Mouse (Mus musculus) erythroblast, adult 5-6 weeks (primary cell): ENCODE data around the gene Snupn. TPM values are rescaled to one million over a fixed set of nuclear protein-coding genes. Genes with fewer than 3 reads are reported as not detected.
"Not testable (repeated sequence)": the region's sequence is repeated elsewhere in the genome, so short reads cannot be mapped to it uniquely, and the experiment has no call there.

Source experiments
- ATAC-seq: replicated peaks from 2 replicates; pipeline ENCODE4 v1.8.0; 2016; ENCODE audit warnings: moderate number of reproducible peaks, mild to moderate bottlenecking, moderate TSS enrichment, inconsistent platforms; ENCODE audit not compliant: poor library complexity, low FRiP score, severe bottlenecking
- total RNA-seq, 2 experiments: library from RNA; stranded (forward) in 1 of 2; stranded (reverse) in 1 of 2; fragments of 150-400 nt in 1 of 2; fragments of 200-764, 138-1000 nt in 1 of 2; gene quantifications; 2 replicates each; pipeline versions ENCODE4 v1.2.3 to v1.2.4; 2015 to 2017; ENCODE audit warnings: low replicate concordance in 2 of 2

Gene Snupn
- total RNA-seq, 2 experiments from 2014 or later = 1.6 to 4.0 TPM

DNA sequence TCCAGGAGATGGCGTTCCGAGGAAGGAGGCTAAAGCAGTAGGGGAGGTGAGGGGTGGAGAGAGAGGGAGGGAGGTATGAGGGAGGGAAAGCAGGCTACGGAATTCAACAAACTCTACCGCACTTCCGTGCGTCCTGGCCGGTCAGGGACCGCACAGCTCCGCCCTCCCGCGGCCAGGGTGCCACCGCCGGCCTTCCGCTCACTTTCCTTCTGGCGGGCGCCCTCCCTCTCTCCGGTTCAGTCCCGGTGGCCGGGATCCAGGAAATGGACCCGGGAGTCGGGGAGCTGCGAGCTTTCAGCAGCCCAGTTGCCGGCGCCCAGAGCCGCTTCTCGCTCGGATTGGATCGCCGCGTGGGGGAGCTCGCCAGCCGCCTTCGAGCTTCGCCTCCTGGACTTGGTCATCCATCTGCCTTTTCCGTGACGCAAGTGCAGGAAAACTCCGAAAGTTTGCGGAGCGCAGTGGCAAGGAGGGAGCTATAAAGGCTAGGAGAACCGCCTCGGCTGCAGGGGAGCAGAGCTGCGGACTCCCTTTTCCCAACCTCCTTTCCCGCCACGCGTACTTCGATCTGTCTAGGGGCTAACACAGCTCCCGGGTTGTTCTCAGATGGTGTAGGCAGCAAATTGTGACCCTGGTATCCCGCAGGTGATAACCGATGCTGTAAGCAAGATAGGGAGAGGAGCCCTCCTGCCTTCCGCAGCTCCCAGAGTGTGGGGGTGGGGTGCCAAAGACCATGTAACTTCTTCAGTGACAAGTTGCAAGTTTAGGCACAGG is 22.5 kb upstream of the Snupn start, which contains the start of gene Snx33:
Gene Snx33, minus strand, starts transcription at position 331 of the 771 bp plus-strand sequence.
- peak; percentile 81 for ATAC-seq

DNA sequence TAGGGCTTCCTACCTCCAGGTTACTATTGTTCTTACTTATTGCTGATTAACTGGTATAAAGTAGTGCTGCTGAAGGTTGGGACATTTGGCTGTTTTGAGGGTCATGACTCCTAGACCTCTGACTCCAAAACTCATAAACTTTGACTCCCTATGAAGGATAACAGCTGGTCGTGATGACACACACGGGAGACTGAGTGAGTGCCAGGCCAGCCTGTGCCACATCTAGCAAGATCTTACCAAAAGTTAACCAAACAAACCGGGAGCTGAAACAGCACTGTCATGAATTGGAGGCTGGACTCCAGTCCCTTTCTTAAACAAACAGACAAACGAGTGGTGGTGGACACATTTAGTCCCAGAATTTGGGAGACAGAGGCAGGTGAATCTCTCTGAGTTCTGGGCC is 21.2 kb upstream of the Snupn start:
- ATAC-seq = no peak

- ATAC-seq = no peak
Measured at GRCm38 (mm10) chr9:56930556-56930955, 20.1 kb upstream of the Snupn start.

DNA sequence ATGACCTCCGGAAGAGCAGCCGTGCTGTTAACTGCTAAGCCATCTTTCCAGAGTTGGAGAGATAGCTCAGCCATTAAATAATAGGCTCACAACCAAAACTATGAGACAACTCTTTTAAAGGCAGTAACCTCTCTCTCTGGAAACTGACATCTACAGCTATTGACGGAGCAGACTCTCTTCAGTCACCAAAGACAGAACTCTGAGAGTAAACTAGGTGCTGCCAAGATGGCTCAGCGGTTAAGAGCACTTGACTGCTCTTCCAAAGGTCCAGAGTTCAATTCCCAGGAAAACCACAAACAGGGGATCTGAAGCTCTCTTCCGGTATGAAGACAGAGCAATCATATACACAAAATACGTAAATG is 13.8 kb upstream of the Snupn start:
- no peak for ATAC-seq

- ATAC-seq = peak; percentile 96
Measured at GRCm38 (mm10) chr9:56937223-56938160, 13.2 kb upstream of the Snupn start, which contains the start of gene Imp3. TSS of gene Imp3 (plus strand) at chr9:56937475.

DNA sequence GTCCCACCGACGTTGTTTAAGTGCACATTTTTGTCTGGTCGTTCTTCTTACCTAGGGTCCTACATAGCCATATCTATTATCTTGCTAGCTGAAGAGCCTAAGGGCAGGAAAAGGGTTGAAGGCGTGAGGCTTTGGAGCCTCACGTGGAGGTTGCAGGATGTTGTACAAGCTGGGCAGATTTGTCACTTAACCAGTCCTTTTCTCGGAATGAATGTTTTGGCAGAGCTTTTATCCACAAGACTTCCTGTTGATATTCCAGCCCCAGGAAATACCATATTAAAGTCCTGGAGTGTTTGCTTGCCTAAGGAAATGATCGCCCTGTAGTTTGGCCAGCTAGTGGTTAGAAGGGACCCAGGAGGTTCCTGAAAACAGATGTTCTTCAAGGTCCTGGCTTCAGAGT is 12.3 kb upstream of the Snupn start:
- no peak for ATAC-seq

- not testable (repeated sequence) for ATAC-seq
Measured at GRCm38 (mm10) chr9:56947481-56947880, 3.2 kb upstream of the Snupn start.

DNA sequence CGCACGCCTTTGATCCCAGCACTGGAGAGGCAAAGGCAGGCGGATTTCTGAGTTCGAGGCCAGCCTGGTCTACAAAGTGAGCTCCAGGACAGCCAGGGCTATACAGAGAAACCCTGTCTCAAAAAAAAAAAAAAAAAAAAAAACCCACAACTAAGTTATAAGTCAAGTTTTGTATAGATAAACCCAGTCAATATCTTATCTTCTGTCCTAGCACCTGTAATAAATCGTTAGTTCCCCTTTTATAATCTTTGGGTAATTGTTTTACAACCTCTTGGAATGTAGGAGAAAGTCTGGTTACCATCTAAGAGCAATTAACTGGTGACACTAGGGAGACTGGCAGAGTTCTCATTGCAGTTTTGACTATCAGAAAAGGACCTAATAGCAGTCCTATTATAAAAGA is 2.0 kb upstream of the Snupn start:
- not testable (repeated sequence) for ATAC-seq

- no peak for ATAC-seq
Measured at GRCm38 (mm10) chr9:56949767-56950166, 911 bp upstream of the Snupn start.

GRCm38 (mm10) chr9:56953562-56953961 is 2.9 kb downstream of the Snupn start:
- no peak for ATAC-seq

DNA sequence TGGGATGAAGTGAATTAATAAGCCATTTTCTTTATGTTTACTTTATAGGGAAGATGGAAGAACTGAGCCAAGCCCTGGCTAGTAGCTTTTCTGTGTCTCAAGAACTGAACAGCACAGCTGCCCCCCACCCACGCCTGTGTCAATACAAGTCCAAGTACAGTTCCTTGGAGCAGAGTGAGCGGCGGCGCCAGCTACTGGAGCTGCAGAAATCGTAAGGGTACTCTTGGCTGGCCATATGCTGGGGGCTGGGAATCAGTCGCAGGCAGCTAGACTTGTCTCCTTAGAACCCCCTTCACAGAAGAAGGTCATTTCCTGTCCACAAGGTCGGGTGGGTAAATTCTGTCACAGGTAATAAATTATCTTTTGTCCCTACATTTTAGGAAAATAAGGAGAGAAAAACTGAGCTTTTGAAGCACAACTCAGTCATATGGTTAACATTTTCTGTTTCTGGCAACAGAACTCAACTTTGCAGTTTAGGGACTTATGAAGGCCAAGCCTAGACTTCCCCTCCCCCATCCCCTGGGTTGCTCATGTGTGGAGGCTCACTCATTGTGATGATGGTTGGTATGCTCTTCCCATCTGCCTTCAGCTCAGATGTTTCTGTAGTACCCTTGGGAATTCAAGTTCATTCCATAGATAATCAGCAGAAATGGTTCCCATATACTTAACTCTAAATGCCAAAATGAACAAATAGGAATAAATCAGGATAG is 6.4 kb downstream of the Snupn start:
- ATAC-seq = no peak

DNA sequence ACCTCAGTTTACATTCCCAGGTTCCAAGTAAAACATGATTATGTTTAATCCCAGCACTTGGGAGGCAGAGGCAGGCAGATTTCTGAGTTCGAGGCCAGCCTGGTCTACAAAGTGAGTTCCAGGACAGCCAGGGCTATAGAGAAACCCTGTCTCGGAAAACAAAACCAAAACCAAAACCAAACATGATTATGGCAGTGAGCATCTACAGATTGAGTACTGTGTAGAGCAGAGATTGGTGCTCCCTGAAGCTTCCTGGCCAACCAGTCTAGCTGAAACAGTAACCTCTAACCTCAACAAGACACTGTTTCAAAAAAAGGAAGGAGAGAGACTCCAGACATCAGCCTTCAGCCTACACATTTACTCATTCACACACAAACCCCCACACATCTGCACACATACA is 8.0 kb downstream of the Snupn start:
- ATAC-seq = no peak

DNA sequence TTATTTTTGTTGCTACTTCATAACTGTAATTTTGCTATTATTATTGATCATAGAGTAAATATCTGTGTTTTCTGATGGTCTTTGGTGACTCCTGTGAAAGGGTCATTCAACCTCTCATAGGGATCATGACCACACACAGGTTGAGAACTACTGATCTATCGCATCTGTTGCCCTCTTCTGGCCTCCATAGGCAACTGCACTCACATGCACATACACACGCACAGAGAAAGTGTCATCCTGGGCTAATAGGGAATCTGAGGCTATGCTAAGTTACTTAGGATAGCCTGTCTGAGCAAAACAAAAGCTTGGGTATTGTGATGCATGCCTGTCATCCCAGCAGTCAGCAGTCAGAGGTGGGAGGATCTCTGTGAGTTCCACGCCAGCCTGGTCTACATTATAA is 10.9 kb downstream of the Snupn start:
- no peak for ATAC-seq

DNA sequence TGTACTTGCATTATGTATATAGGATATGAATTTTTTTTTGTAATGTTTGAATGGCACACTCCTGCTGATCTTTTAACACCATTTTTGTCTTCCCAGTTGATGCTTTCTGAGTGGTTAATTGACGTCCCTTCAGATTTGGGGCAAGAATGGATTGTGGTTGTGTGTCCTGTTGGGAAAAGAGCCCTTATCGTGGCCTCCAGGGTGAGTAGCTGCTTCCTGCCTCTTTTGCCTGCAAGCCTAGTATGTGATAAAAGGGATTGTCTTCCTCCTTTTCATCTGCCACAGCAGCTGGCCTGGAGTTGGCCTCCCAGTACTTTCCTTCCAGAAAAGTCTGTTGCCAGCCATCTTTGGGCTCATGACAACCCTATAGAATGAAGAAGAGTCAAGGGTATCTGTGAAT is 19.5 kb downstream of the Snupn start:
- no peak for ATAC-seq

GRCm38 (mm10) chr9:56973960-56974524 is 23.4 kb downstream of the Snupn start:
- ATAC-seq = no peak

DNA sequence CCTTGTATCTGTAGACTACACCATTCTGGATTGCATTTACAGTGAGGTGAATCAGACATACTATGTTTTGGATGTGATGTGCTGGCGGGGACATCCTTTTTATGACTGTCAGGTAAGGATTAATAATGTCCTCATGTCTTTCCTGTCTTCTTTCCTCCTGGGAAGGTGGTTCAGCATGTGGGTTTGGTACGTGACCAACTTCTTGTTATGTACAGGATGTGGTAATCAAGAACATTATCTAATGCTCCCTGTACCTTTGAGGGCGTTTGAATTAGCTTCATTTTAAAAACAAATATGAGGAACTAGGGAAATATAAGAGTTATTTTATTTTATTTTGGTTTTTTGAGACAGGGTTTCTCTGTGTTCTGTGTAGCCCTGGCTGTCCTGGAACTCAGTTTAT is 24.5 kb downstream of the Snupn start:
- ATAC-seq = no peak

GRCm38 (mm10) chr9:56980186-56980585 is 29.5 kb downstream of the Snupn start:
- no peak for ATAC-seq

DNA sequence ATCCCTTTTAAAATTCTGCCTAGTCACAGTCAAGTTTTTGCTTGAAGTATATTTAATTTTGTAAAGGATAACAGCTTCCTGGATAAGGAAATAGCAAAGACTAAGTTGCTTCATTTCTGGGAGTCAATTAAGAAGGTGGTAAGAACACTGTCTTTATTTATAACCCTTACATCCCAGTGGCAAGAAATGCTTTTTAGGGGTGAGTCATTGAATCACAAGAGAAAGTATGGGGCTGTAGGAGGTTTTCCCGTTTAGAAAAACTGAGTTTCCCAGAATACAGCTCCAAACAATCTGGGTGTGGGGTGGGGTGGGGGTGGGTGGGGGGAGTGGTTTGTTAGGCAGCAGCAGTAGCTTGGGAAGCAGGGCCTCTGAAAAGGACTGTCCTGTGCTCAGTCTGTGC is 30.8 kb downstream of the Snupn start:
- ATAC-seq = no peak

- peak; percentile 60 for ATAC-seq
Measured at GRCm38 (mm10) chr9:56994286-56995197, 43.9 kb downstream of the Snupn start, which contains the start of gene Ptpn9. TSS of gene Ptpn9 (plus strand) at chr9:56994923.
